Mouse (Mus musculus) spleen, postnatal 36 days (tissue): ENCODE data around the gene Gpr152.

Source experiments
- DNase-seq, 2 experiments: peaks; one replicate each; pipeline ENCODE4 v3.0.0; 2022; ENCODE audit warnings: low spot score in 2 of 2, mixed read lengths in 1 of 2

Gene Gpr152

GRCm38 (mm10) chr19:4139446-4139845, at the start of gene Gpr152:
Gene Gpr152, plus strand, starts transcription at chr19:4139787.
- no peak for DNase-seq

- no peak for DNase-seq
These were observed 49.1 kb upstream of the Gpr152 start for GRCm38 (mm10) chr19:4090446-4090845.

GRCm38 (mm10) chr19:4091383-4091782, 48.2 kb upstream of the Gpr152 start:
- DNase-seq, result no peak

GRCm38 (mm10) chr19:4092750-4093149, 46.8 kb upstream of the Gpr152 start:
- DNase-seq, result no peak

- no peak for DNase-seq
These were observed 45.8 kb upstream of the Gpr152 start for GRCm38 (mm10) chr19:4093772-4094171.

- no peak for DNase-seq
These were observed 45.2 kb upstream of the Gpr152 start for GRCm38 (mm10) chr19:4094348-4094747.

- DNase-seq, result no peak
These were observed 44.7 kb upstream of the Gpr152 start for GRCm38 (mm10) chr19:4094774-4095303.

GRCm38 (mm10) chr19:4095802-4096201, 43.8 kb upstream of the Gpr152 start:
- no peak for DNase-seq

GRCm38 (mm10) chr19:4096642-4097440, 42.7 kb upstream of the Gpr152 start, which contains the start of gene Cdk2ap2:
Gene Cdk2ap2, plus strand, starts transcription at chr19:4097182.
- DNase-seq, result peak; percentile 100

- DNase-seq, result peak in 1 of 2 experiments; percentile 87
These were observed 42.2 kb upstream of the Gpr152 start for GRCm38 (mm10) chr19:4097441-4097825.

- no peak for DNase-seq
These were observed 41.2 kb upstream of the Gpr152 start for GRCm38 (mm10) chr19:4098426-4098825.

GRCm38 (mm10) chr19:4099056-4099455, 40.5 kb upstream of the Gpr152 start:
- peak; percentile 91 to 93 for DNase-seq

- peak; percentile 87 to 89 for DNase-seq
These were observed 39.5 kb upstream of the Gpr152 start, which contains the start of gene Pitpnm1 for GRCm38 (mm10) chr19:4099837-4100717. Gene Pitpnm1, plus strand, starts transcription at chr19:4099998.

GRCm38 (mm10) chr19:4100718-4101261, 38.8 kb upstream of the Gpr152 start:
- no peak for DNase-seq

- DNase-seq, result no peak
These were observed 38.1 kb upstream of the Gpr152 start for GRCm38 (mm10) chr19:4101466-4101865.

GRCm38 (mm10) chr19:4102049-4102448, 37.5 kb upstream of the Gpr152 start:
- no peak for DNase-seq

- DNase-seq, result no peak
These were observed 37.0 kb upstream of the Gpr152 start for GRCm38 (mm10) chr19:4102626-4103025.

GRCm38 (mm10) chr19:4103294-4103693, 36.3 kb upstream of the Gpr152 start:
- DNase-seq, result no peak

GRCm38 (mm10) chr19:4103792-4104191, 35.8 kb upstream of the Gpr152 start:
- DNase-seq, result no peak

GRCm38 (mm10) chr19:4104675-4105194, 34.9 kb upstream of the Gpr152 start:
- DNase-seq, result no peak

GRCm38 (mm10) chr19:4106654-4107053, 32.9 kb upstream of the Gpr152 start:
- DNase-seq, result no peak

- DNase-seq, result no peak
These were observed 31.1 kb upstream of the Gpr152 start for GRCm38 (mm10) chr19:4108535-4108934.
